Mouse (Mus musculus) kidney, adult 2 months (tissue): Measurements from ENCODE around the gene Ncmap.

Source experiments
- CTCF ChIP-seq: fragments of 200-500 bp; conservative IDR thresholded peaks from 2 replicates; pipeline ENCODE4 v1.5.1; 2011; ENCODE audit warnings: low read depth, mild to moderate bottlenecking, control low read depth, low read length, moderate library complexity, mixed read lengths; ENCODE audit not compliant: insufficient read depth, insufficient read length
- POLR2A ChIP-seq: fragments of 200-500 bp; IDR thresholded peaks from one replicate; pipeline ENCODE4 v1.6.1; 2011; ENCODE audit warnings: low read depth, low read length, control low read depth

GRCm38 (mm10) chr4:135385614-135386013 lies 12.4 kb downstream of the Ncmap start:
- TF ChIP-seq CTCF = no peak
- no peak for TF ChIP-seq POLR2A
